Mouse (Mus musculus) c-Kit-positive CD71-negative TER-119-negative erythroid progenitor cells, embryonic 14.5 days (primary cell): ENCODE measurements around the gene Tmem128.
A peak's percentile ranks its signal among the peaks of the same experiment; 100 is the strongest.

ENCODE experiments used
- DNase-seq: peaks from one replicate; pipeline ENCODE4 v3.0.0-alpha.2; 2013; ENCODE audit warnings: low read depth

The Tmem128 gene

GRCm38 (mm10) chr5:38277936-38278600 is 18.1 kb downstream of the Tmem128 start:
- no peak for DNase-seq

GRCm38 (mm10) chr5:38280075-38280474 is 20.1 kb downstream of the Tmem128 start:
- DNase-seq = no peak

GRCm38 (mm10) chr5:38285724-38286123 is 25.7 kb downstream of the Tmem128 start:
- DNase-seq = no peak

- DNase-seq = no peak
Measured at GRCm38 (mm10) chr5:38288476-38288875, 28.5 kb downstream of the Tmem128 start.

GRCm38 (mm10) chr5:38301761-38302411 is 41.9 kb downstream of the Tmem128 start:
- no peak for DNase-seq

GRCm38 (mm10) chr5:38302651-38303050 is 42.7 kb downstream of the Tmem128 start:
- DNase-seq = no peak

GRCm38 (mm10) chr5:38305241-38305640 is 45.3 kb downstream of the Tmem128 start:
- no peak for DNase-seq

- peak; percentile 87 for DNase-seq
Measured at GRCm38 (mm10) chr5:38307255-38308101, 47.5 kb downstream of the Tmem128 start.

- peak; percentile 57 for DNase-seq
Measured at GRCm38 (mm10) chr5:38308873-38309272, 48.9 kb downstream of the Tmem128 start.

GRCm38 (mm10) chr5:38309795-38310194 is 49.8 kb downstream of the Tmem128 start:
- DNase-seq = no peak
